Mouse (Mus musculus) sigmoid colon, adult 10 weeks (tissue): Measurements from ENCODE around the gene Cct2. TPM values are rescaled to one million over a fixed set of nuclear protein-coding genes. Genes with fewer than 3 reads are reported as not detected.

Experiments used
- polyA plus RNA-seq: library from polyadenylated mRNA; stranded (reverse); fragments of 350-450 nt; fragmentation: Illumina TruSeq; extraction: RNeasy Lipid Tissue Mini Kit (QIAGEN cat#74804); gene quantifications from one replicate; pipeline ENCODE4 v1.2.3, GENCODE M21; 2014; ENCODE audit warnings: low read depth, low replicate concordance

The Cct2 gene
- polyA plus RNA-seq = 200 TPM

GRCm38 (mm10) chr10:117063254-117064021 lies at the start of gene Cct2:
Gene Cct2 (minus strand): TSS chr10:117063814.

GRCm38 (mm10) chr10:117045175-117046056 lies 18.2 kb downstream of the Cct2 start, which contains the start of gene Lrrc10:
Gene Lrrc10 (plus strand): TSS chr10:117045341.

Other genes starting within 250 kb of the Cct2 start
- 0.13 TPM for gene Myrfl, start 166.9 kb downstream of the Cct2 start, polyA plus RNA-seq
- gene Rab3ip, start 113.0 kb downstream of the Cct2 start, polyA plus RNA-seq = 20.3 TPM
- gene Gm10271, start 91.2 kb downstream of the Cct2 start, polyA plus RNA-seq = not detected
- not detected for gene Best3, start 77.5 kb downstream of the Cct2 start, polyA plus RNA-seq
- not detected for gene Lrrc10, start 18.5 kb downstream of the Cct2 start, polyA plus RNA-seq
- gene Frs2, start 84.7 kb upstream of the Cct2 start, polyA plus RNA-seq = 46.7 TPM
- gene Yeats4, start 160.7 kb upstream of the Cct2 start, polyA plus RNA-seq = 70.3 TPM
- not detected for gene 9530003J23Rik, start 174.9 kb upstream of the Cct2 start, polyA plus RNA-seq
- gene Lyz2, start 218.5 kb upstream of the Cct2 start, polyA plus RNA-seq = 279 TPM
- 24.5 TPM for gene Lyz1, start 229.1 kb upstream of the Cct2 start, polyA plus RNA-seq